Mouse (Mus musculus) thymus, adult 2 months (tissue): ENCODE measurements around the gene Meis2.

ENCODE experiments used
- CTCF ChIP-seq: fragments of 200-500 bp; IDR thresholded peaks from 2 replicates; pipeline ENCODE4 v1.5.1; 2012; ENCODE audit warnings: mild to moderate bottlenecking, control low read depth, low read length, moderate library complexity, borderline replicate concordance; ENCODE audit not compliant: control insufficient read depth, poor library complexity, insufficient read depth; ENCODE audit errors: extremely low read depth
- POLR2A ChIP-seq: fragments of 200-500 bp; IDR thresholded peaks from 2 replicates; pipeline ENCODE4 v1.6.1; 2012; ENCODE audit warnings: mild to moderate bottlenecking, low read length, control low read depth, moderate library complexity; ENCODE audit not compliant: control insufficient read depth, poor library complexity, insufficient read depth; ENCODE audit errors: extremely low read depth

DNA sequence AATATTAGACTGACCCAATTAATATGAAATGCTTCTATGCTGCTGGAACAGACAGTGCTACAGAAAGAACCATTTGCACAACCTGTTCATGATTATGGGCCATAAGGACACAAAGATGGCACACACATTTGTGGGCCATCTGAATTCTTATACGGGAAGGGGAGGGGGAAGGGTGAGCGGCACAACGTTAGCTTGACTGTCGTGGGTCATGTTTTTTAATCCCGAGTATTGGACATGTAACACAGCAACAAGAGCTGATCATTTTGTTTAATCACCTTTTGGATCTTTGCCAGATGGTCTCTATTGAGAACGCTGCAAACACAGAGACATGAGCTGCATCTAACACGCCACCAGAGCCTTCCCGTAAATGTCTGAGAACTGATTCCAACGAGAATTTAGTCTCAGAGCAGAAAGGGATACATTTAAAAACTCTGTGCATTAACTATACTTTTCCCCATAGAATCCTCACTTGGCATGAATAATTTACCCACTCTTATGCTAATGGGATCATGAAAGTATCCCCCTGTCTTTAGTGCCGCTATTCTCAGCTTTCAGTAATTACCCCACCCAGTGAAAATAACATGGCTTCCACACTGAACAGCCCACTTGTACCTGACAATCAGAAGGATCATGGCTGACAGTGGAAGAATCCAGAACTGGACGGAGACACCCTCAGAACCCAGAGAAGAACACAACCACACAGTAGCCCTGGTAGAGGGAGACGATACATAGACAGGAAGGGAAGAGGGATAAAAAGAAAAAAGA lies 22.5 kb downstream of the Meis2 start:
- TF ChIP-seq POLR2A (no peak), CTCF (no peak)
